Mouse (Mus musculus) fibroblast of lung, adult 2 months (primary cell): Measurements from ENCODE around the gene Col13a1.

Experiments
- DNase-seq: peaks from one replicate; pipeline ENCODE4 v3.0.0-alpha.2; 2011; ENCODE audit warnings: low read depth

Gene Col13a1

GRCm38 (mm10) chr10:61968003-61968553 is 10.8 kb downstream of the Col13a1 start:
- no peak for DNase-seq

- no peak for DNase-seq
Measured at GRCm38 (mm10) chr10:61967207-61967606, 11.7 kb downstream of the Col13a1 start.

- no peak for DNase-seq
Measured at GRCm38 (mm10) chr10:61965386-61965841, 13.5 kb downstream of the Col13a1 start.

- DNase-seq = no peak
Measured at GRCm38 (mm10) chr10:61956718-61957117, 22.2 kb downstream of the Col13a1 start.

GRCm38 (mm10) chr10:61953916-61954315 is 25.0 kb downstream of the Col13a1 start:
- DNase-seq = no peak

GRCm38 (mm10) chr10:61949542-61949941 is 29.4 kb downstream of the Col13a1 start:
- no peak for DNase-seq

GRCm38 (mm10) chr10:61944386-61944785 is 34.5 kb downstream of the Col13a1 start:
- DNase-seq = no peak

GRCm38 (mm10) chr10:61943480-61943879 is 35.4 kb downstream of the Col13a1 start:
- DNase-seq = no peak

- no peak for DNase-seq
Measured at GRCm38 (mm10) chr10:61942719-61943118, 36.2 kb downstream of the Col13a1 start.

- DNase-seq = no peak
Measured at GRCm38 (mm10) chr10:61936211-61937121, 42.4 kb downstream of the Col13a1 start.

- no peak for DNase-seq
Measured at GRCm38 (mm10) chr10:61931678-61932077, 47.2 kb downstream of the Col13a1 start.

- no peak for DNase-seq
Measured at GRCm38 (mm10) chr10:61929901-61930300, 49.0 kb downstream of the Col13a1 start.

GRCm38 (mm10) chr10:61928725-61929651 is 49.9 kb downstream of the Col13a1 start:
- no peak for DNase-seq

- DNase-seq = no peak
Measured at GRCm38 (mm10) chr10:61925691-61926090, 53.2 kb downstream of the Col13a1 start.

- DNase-seq = no peak
Measured at GRCm38 (mm10) chr10:61920655-61921365, 58.1 kb downstream of the Col13a1 start.

GRCm38 (mm10) chr10:61919924-61920654 is 58.8 kb downstream of the Col13a1 start:
- DNase-seq = no peak

- DNase-seq = no peak
Measured at GRCm38 (mm10) chr10:61919496-61919895, 59.4 kb downstream of the Col13a1 start.

- no peak for DNase-seq
Measured at GRCm38 (mm10) chr10:61917066-61917465, 61.8 kb downstream of the Col13a1 start.

GRCm38 (mm10) chr10:61911770-61912169 is 67.1 kb downstream of the Col13a1 start:
- no peak for DNase-seq

- no peak for DNase-seq
Measured at GRCm38 (mm10) chr10:61909004-61909403, 69.9 kb downstream of the Col13a1 start.

- no peak for DNase-seq
Measured at GRCm38 (mm10) chr10:61906226-61906625, 72.7 kb downstream of the Col13a1 start.
